Mouse (Mus musculus) brown adipose tissue, adult 24 weeks (tissue): ENCODE results near the gene Ccdc57. TPM values are rescaled to one million over a fixed set of nuclear protein-coding genes. Genes with fewer than 3 reads are reported as not detected.
"Not testable (repeated sequence)": the region's sequence is repeated elsewhere in the genome, so short reads cannot be mapped to it uniquely, and the experiment has no call there.

Experiments used
- H3K27ac ChIP-seq: fragments of 200-500 bp; replicated peaks from 2 replicates; pipeline ENCODE4 v1.5.1; 2012; ENCODE audit warnings: low read depth, mild to moderate bottlenecking, low read length
- H3K4me1 ChIP-seq: fragments of 200-500 bp; 2 replicates; pipeline ENCODE4 v1.6.1; 2012; ENCODE audit warnings: low read length, mixed read lengths; ENCODE audit not compliant: control insufficient read depth, insufficient read depth, insufficient read length
- H3K4me3 ChIP-seq: fragments of 200-500 bp; 2 replicates; pipeline ENCODE4 v1.5.1; 2012; ENCODE audit warnings: low read depth, mild to moderate bottlenecking, low read length, moderate library complexity; ENCODE audit not compliant: insufficient read depth
- polyA plus RNA-seq: library from polyadenylated mRNA; stranded (reverse); fragments of >200 nt; gene quantifications from 2 replicates; pipeline ENCODE4 v1.2.4, GENCODE M21; 2012; ENCODE audit not compliant: missing spikeins, insufficient read depth, insufficient read length

Gene Ccdc57
- polyA plus RNA-seq, 1 experiment, result 7.1 TPM

DNA sequence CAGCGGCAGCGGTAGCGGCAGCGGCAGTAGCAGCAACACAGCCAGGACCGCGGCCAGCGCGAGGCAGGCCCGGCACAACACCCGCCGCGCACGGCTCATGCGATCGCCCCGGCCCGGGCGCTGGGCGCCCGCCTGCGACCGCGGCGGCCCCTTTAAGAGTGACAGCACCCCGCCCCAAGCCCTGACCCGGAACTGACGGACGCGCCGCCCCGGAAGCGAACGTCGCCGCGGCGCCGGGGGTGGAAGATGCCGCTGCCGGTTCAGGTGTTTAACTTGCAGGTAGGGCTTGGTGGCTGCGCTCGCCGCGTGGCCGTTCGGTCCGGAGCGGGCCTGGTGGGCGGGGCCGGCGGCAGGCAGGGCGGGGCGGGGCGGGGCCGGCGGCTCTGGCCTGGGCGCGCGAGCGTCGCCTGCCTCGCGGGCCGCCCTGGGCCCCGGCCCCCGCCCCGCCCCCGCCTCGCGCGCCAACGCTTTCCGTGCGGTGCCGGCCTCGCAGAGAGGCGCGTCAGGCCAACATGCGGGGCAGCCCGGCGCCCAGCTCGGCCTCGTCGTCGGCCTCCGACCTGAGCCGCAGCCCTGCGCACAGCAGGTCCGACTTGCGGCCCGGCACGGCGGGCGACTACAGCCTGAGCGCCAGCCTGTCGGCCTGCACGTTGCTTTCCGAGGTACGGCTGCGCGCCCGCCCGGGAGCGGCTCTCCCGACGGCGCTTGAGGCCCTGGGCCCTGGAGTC is 148.4 kb downstream of the Ccdc57 start, which contains the start of the genes Rfng and Gps1:
Gene Rfng, minus strand, starts transcription at position 144 of the 728 bp plus-strand sequence.
Gene Gps1, plus strand, starts transcription at position 209 of the 728 bp plus-strand sequence.
- Histone ChIP-seq H3K4me1 (peaks cover 9% of the 10 kb centered on the region), H3K4me3 (peak within 1 kb of the TSS; percentile 99), H3K27ac (peak within 1 kb of the TSS; percentile 41; the same call in 1 of the 2 replicates)

DNA sequence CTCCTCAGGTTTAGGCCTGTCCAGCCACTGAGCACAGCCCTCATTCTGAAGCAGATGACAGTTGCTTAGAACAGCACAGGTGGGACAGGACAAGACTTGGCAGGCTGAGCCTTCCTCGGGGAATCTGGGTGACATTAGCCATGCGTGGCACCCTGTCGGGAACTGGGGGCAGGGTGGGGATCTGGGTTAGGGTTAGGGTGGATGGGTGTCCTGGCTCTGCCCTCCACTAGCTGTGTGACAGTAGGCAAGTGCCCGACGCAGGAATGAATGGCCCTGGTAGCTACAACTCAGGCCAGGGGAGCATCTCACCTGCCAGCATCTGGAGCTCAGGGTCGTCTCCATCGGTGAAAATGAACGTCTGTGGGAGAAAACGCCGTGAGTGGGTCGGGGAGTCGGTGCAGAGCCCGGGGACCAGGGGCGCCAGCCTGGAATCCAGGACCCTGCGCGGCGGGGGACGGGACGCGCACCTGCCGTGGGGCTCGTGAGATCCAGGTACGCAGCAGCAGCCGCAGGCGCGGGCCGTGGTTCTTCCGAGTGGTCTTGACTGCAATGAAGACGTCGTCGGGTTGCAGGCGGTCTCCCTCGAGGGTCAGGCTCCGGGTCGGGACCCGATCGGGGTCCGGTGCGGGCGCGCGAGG is 149.1 kb downstream of the Ccdc57 start:
- Histone ChIP-seq H3K4me3 (peak overlapping the region; percentile 99), H3K27ac (peak overlapping the region; percentile 41; the same call in 1 of the 2 replicates), H3K4me1 (peaks cover 9% of the 10 kb centered on the region)

DNA sequence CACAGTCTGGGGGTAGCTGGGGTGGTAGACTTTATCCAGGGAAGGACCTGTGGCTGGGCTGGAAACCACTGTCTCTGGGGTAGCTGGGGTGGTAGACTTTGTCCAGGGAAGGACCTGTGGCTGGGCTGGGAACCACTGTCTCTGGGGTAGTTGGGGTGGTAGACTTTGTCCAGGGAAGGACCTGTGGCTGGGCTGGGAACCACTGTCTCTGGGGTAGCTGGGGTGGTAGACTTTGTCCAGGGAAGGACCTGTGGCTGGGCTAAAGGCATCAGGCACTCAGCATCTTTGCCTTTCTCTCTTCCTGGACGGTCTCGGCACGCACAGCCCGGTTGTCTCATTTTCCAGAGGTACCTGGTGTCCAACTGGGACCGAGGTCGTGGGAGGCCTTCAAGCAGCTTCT is 151.3 kb downstream of the Ccdc57 start:
- H3K4me3 ChIP-seq, H3K27ac ChIP-seq, H3K4me1 ChIP-seq: not testable (repeated sequence)

DNA sequence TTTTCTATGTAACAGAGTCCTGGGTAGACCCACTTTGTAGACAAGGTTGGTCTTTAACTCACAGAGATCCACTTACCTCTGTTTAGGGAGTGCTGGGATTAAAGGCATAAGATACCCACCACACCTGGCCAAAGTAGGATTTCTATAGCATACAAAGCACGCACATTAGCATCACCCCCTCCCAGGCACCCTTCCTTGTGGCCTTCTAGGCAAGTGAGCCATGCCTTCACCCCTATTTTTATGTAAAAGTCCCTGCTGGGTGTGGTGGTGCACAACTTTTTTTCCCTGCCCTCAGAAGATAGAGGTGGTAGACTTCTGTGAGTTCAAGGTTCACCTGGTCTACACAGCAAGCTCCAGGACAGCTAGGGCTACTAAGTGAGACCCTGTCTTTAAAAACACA is 152.8 kb downstream of the Ccdc57 start:
- Histone ChIP-seq H3K27ac (no peak overlapping the region), H3K4me3 (no peak overlapping the region), H3K4me1 (peaks cover 4% of the 10 kb centered on the region)

DNA sequence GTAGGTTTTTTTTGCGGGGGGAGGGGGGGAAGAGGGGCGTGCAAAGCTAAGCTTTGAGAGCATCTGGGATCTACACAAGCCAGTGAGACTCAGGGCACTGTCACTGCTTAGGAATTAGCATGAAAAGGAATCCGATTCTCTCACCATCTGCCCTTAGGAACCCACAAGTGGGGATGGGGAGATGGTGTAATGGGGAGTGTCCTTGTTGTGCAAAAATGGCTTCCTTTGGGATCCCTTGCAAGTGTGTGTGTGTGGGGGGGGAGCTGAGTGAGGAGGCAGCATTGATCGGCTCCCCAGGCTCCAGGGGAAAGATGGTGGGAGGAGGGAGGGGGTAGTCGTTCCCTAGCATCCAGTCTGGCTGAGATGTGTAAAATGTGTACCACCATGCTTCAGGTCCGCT is 155.5 kb downstream of the Ccdc57 start:
- H3K27ac ChIP-seq, result no peak overlapping the region
- no peaks in the 10 kb centered on the region for H3K4me1 ChIP-seq
- H3K4me3 ChIP-seq, result no peak overlapping the region

Other genes with a start within 250 kb of the Ccdc57 start
- 66.6 and 68.4 TPM in 2 replicates for gene Cenpx, start 219.1 kb downstream of the Ccdc57 start, polyA plus RNA-seq
- 3.0 and 6.2 TPM in 2 replicates for gene Lrrc45, start 218.9 kb downstream of the Ccdc57 start, polyA plus RNA-seq
- gene Rac3, start 211.4 kb downstream of the Ccdc57 start, polyA plus RNA-seq, result 1.9 and 2.5 TPM in 2 replicates
- 9.4 and 15.5 TPM in 2 replicates for gene Dcxr, start 205.6 kb downstream of the Ccdc57 start, polyA plus RNA-seq
- gene Cbr2, start 200.8 kb downstream of the Ccdc57 start, polyA plus RNA-seq, result 20.9 and 26.0 TPM in 2 replicates
- gene Hmga1b, start 170.1 kb downstream of the Ccdc57 start, polyA plus RNA-seq, result 14.9 and 15.4 TPM in 2 replicates
- gene Rfng, start 148.7 kb downstream of the Ccdc57 start, polyA plus RNA-seq, result 14.0 and 15.1 TPM in 2 replicates
- gene Gps1, start 148.6 kb downstream of the Ccdc57 start, polyA plus RNA-seq, result 48.9 and 60.0 TPM in 2 replicates
- 20.1 and 31.0 TPM in 2 replicates for gene Dus1l, start 136.5 kb downstream of the Ccdc57 start, polyA plus RNA-seq
- gene Fasn, start 108.3 kb downstream of the Ccdc57 start, polyA plus RNA-seq, result 5,806 and 7,060 TPM in 2 replicates
- gene Slc16a3, start 15.6 kb upstream of the Ccdc57 start, polyA plus RNA-seq, result 1.6 and 2.2 TPM in 2 replicates
- 33.8 and 36.5 TPM in 2 replicates for gene Csnk1d, start 58.5 kb upstream of the Ccdc57 start, polyA plus RNA-seq
- 2.3 TPM in 1 of 2 replicates, not detected in the other for gene Cd7, start 106.5 kb upstream of the Ccdc57 start, polyA plus RNA-seq
- not detected in 2 replicates for gene Sectm1b, start 130.7 kb upstream of the Ccdc57 start, polyA plus RNA-seq
- gene Sectm1a, start 148.3 kb upstream of the Ccdc57 start, polyA plus RNA-seq, result not detected in 2 replicates
- not detected in 2 replicates for gene Tex19.2, start 185.8 kb upstream of the Ccdc57 start, polyA plus RNA-seq
- not detected in 2 replicates for gene Tex19.1, start 213.3 kb upstream of the Ccdc57 start, polyA plus RNA-seq
- gene Uts2r, start 227.4 kb upstream of the Ccdc57 start, polyA plus RNA-seq, result not detected in 2 replicates